Mouse (Mus musculus): ENCODE results near the gene Nt5c.

- TF ChIP-seq CTCF (IDR thresholded peaks at IDR 0.05; ENCODE audit: borderline replicate concordance, control insufficient read depth, extremely low read depth, insufficient read depth, low read length, poor library complexity) (no peak), POLR2A (IDR thresholded peaks at IDR 0.05; ENCODE audit: control insufficient read depth, extremely low read depth, insufficient read depth, low read length, poor library complexity) (no peak)
Observed at GRCm38 (mm10) chr11:115488551-115489104, 3.0 kb downstream of the Nt5c start.
